Mouse (Mus musculus) MEL (cell line): ENCODE measurements around the gene Tubgcp4.

Source experiments
- CTCF ChIP-seq, 3 experiments: IDR thresholded peaks in 2 of 3; conservative IDR thresholded peaks in 1 of 3; 2 replicates each; pipeline ENCODE4 v1.5.1; 2011 to 2012; ENCODE audit warnings: low read length in 3 of 3, low read depth in 2 of 3, mild to moderate bottlenecking in 2 of 3, improper control_type of control experiment in 1 of 3, inconsistent platforms in 1 of 3, mixed read lengths in 1 of 3, moderate library complexity in 1 of 3; ENCODE audit not compliant: control insufficient read depth in 1 of 3, insufficient read depth in 1 of 3, poor library complexity in 1 of 3, severe bottlenecking in 1 of 3
- ETS1 ChIP-seq: IDR thresholded peaks from 2 replicates; pipeline ENCODE4 v1.6.1; 2012; ENCODE audit warnings: low read depth, mild to moderate bottlenecking, inconsistent platforms, low read length, improper control_type of control experiment, moderate library complexity
- GATA1 ChIP-seq: IDR thresholded peaks from 2 replicates; pipeline ENCODE4 v1.6.1; 2011; ENCODE audit warnings: low read depth, low read length, improper control_type of control experiment
- MAX ChIP-seq: IDR thresholded peaks from 2 replicates; pipeline ENCODE4 v1.6.1; 2011; ENCODE audit warnings: low read length, improper control_type of control experiment
- POLR2A ChIP-seq, 2 experiments: IDR thresholded peaks; 2 replicates each; pipeline ENCODE4 v1.6.1; 2011 to 2012; ENCODE audit warnings: low read length in 2 of 2, mild to moderate bottlenecking in 2 of 2, control low read depth in 1 of 2, improper control_type of control experiment in 1 of 2, low read depth in 1 of 2, moderate library complexity in 1 of 2; ENCODE audit not compliant: control insufficient read depth in 1 of 2, insufficient read depth in 1 of 2, poor library complexity in 1 of 2
- SMC3 ChIP-seq: IDR thresholded peaks from 2 replicates; pipeline ENCODE4 v1.6.1; 2011; ENCODE audit warnings: low read depth, low read length, improper control_type of control experiment

DNA sequence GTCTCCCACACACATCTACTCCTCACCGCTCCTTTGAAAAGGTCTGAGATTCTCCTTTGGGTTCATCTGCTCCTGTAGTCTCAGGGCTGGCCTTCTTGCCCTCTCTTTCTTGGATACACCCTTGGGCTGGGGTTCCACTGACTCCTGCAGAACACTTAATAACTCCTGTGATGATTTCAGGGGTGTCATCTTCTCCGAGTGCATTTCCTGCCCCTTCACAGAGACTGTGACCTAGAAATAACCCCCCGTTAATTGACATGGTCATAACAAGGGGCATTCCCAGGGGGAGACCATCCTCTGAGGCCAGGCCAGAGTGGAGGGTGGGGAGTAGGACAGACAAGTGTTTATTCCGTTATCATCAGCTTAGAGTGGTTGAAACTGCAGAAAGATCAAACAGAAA is 1.3 kb upstream of the Tubgcp4 start:
- TF ChIP-seq CTCF (IDR thresholded peaks at IDR 0.05 in 2 of 3, conservative IDR thresholded peaks at IDR 0.05 in 1 of 3; ENCODE audit: control insufficient read depth in 1 of 3, insufficient read depth in 1 of 3, low read depth in 2 of 3, low read length in 3 of 3, poor library complexity in 1 of 3, severe bottlenecking in 1 of 3) (no peak), GATA1 (no peak), ETS1 (no peak), SMC3 (no peak), POLR2A (IDR thresholded peaks at IDR 0.05; ENCODE audit: control insufficient read depth in 1 of 2, insufficient read depth in 1 of 2, low read depth in 1 of 2, low read length in 2 of 2, poor library complexity in 1 of 2) (no peak), MAX (no peak)
